Mouse (Mus musculus): ENCODE measurements at regions not wholly inside any gene's neighbourhood (a gene's known extent, or its start where the extent isn't known, plus 50 kb on each side); places are given as distances from the start of the nearest gene placed in this dataset.

DNA sequence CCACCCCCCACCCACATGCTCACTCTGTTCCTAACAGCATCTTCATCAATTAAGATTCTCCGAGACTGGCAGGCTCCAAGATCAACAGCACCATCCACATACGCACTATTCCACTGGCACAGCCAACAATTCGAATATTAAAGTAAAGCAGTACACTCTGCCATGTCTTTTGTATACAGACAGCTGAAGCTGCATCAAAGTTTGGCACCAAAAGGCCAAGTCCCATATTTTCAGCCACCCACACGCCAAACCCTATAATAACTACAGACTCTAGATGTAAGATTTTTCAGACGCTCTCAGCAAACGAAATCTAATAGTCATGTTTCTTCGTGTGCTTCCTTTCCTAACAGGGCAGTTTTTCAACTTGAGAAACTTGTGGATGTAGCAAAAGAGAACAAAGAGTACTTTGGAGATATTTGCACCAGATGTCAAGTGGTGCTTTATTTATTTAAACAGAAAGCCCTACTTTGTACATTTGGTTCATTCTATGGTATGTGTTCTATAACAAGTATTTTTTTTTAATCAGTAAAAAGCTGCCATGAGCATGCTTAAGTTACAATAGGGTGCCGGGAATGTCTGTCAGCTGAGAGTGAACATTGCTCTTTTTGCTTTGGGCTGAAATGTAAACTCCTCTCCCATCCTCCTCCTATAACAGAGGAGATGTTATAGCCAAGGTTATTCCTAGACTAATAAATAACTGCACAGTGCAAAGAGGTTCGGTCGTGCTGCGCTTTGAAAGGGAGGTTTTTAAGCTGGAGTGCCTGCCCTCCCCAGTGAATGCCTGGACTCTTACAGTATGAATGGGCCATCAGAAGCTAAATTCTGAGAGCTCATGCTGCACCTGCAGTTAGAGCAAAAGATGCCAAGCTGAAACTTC, 686.9 kb downstream of the 1700064H15Rik start:
- DNase-seq = no peak

DNA sequence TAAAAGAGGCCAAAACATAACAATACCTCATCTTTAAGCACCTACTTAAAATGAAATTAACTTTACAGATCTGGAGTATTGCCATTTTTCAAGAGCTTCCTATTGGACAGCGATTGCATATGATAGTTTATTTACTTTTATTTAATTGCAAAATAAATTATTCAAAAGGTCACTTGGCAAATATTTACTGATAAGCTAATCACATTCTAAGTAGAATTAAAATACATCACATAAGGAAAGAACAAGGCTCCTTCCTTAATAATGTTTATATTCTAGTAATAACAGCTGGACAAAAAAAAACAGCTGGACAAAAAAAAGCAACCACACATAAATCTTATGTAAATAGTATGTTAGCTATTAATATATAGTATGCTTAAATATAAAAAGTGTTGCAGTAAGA, 668.1 kb downstream of the 1700064H15Rik start:
- no peak for DNase-seq

DNA sequence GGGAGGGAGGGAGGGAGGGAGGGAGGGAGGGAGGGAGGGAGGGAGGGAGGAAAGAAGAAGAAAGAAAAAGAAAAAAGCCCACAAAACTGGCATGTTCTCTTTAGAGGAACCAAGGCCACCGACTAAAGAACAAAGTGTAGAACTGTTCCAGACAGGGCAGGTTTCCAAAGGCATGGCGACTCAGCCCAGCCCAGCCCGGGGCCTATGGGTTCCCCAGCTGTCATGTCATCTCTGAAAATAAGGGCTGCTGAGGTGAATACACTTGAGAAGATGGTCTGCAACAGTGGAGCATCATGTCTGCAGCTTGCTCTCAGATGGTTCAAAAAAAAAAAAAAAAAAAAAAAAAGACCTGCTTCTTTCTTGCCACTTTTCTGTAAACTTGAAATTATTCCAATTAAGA, 639.8 kb downstream of the 1700064H15Rik start:
- DNase-seq = no peak

DNA sequence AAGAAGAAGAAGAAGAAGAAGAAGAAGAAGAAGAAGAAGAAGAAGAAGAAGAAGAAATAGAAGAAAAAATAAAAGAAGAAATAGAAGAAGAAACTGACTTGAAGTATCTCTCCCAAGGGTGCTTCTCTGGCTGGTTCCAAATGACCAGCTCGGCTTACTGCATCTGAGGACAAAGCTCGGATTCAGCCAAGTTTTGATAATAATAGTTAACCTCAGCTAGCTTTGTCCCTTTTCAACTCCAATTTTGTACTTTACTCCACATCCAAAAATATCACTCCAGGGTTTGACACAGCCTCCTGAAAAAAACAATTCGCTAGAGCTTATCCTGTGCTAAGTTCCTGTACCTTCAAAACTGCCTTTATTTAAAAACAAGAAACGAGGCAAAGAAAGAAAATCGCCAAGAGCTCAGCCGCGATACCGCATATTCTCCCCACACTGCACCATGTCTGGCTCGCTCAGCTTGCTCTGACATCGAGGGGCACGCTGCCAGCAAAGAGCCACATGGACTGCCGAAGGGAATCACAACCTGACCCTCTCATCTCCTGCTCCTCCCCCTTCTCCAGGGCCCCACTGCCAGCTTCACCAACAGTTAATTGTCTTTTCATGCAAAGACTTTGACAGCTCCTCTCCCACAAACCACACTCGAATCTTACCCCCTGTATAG, 638.8 kb downstream of the 1700064H15Rik start:
- no peak for DNase-seq

DNA sequence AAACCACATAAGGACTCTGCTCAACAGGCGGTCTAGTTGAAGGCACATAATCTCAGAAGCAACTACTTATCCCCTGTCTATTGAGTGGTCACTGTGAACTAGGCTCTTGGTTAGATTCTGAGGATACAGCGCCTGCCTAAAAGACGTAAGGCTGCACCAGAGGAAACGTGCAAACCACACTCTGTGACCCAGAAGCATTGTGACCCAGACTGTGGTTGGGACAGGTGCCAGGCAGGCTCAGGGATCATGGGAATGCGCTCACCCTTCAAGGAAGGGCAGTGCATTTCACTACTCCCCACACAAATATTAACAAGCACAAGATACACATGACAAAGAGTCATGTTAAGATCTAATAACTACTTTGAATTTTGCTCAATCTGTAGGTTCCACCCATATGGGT, 628.3 kb downstream of the 1700064H15Rik start:
- no peak for DNase-seq

DNA sequence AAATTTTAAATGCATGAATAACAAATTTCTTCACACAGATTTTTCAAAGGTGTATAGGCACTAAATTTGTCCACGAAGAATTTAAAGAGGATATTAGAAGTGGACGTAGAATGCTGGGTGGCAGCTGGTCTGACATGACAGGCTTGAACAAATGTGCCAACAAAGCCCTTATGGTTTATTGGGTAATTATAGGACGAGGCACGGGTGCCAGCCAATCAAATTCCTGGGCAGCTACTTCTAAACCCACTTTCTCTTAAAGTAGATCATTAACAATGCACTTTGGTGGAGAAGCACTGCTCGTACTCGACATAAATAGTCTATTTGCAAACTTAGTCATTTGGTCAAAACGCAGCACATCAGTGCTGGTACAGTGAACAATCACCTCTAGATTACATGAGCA, 626.4 kb downstream of the 1700064H15Rik start:
- no peak for DNase-seq

DNA sequence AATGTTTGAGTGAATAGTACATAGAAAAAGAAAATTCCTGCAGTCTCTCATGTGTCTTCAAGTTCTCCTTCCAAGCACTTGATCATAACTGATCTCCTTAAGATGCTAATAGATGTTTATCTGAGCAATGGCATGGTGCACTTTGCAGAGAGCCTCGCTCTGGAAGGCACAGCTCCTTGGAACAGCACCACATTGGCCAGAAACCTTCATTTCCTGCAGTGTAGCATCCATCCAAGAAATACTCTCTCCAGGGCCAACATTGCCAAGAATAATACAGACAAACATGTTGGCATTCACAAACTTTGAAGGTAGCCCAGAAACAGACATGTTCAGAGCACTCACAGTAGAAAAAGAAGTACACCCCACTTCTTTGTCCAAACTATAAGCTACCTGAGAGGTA, 623.7 kb downstream of the 1700064H15Rik start:
- no peak for DNase-seq

DNA sequence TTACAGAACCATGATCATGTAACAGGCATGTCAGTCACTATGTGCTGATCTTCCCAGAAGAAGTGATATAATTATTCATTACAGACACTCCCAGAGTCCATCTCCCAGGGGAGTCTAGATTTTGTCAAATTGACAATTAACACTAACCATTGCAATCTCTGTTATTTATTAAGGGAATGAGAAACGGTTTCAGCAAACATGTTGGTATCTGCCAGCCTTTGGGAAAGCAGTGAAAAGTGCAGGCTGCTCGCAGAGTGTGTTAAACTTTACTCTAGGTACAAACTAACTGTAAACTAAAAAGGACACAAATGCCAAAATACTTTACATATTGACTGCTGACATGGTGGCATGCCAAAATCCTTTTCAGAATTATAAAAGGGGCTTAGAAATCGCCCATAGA, 583.9 kb downstream of the 1700064H15Rik start:
- no peak for DNase-seq

DNA sequence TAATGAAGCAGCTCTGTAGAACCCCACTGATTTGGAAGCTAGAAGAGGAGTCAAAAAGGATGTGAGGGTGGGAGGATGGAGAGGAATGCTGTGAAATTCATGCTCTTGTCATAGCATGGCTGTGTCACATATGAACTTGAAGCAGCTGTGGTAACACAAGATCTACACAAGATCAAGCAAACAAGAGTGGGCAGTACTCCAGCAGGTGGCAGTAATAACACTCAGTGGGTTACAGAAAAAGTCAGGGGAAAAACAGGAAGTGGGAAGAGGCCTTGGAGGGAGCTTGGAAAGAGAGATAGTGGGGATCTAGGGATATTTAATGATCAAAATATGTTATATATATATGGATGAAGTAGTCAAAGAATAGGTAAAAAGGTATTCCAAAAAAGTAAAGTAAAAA, 582.5 kb downstream of the 1700064H15Rik start:
- DNase-seq = no peak

DNA sequence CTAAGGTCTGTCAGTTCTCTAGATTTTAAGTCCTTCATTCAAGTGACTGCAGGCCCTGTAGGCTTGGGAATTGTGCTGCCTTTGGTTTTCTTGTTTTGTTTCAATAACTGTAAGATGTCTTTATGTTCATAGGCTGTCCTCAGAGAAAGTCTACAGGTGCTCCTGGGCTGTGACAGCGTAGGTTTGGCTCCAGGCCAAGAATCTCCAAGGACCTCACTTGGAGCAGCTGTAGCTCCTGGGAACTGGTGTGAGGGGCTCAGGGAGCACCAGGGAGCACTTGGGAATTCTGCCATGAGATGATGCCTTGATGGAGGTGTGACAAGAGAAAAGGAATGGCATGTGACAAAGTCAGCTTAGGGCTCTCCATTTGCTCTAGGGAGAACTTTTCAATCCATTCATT, 581.9 kb downstream of the 1700064H15Rik start:
- no peak for DNase-seq

DNA sequence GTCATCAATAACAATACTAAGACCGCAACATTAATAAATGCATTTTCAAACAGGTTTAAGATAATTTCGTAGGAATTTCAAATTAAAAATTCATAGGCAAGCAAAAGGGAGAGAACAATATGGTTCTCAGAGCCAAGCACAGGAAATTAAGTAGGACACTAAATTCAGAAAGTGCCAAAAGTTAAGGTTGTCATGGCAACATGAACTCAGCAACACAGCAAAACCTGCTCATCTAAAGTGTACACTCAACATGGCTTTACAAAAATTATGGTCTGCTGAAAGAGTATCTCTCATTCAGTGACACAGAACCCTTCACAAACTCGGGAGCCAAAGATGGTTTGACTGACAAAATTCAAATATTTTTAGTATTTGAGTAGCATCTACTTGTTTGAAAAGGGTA, 572.5 kb downstream of the 1700064H15Rik start:
- no peak for DNase-seq

DNA sequence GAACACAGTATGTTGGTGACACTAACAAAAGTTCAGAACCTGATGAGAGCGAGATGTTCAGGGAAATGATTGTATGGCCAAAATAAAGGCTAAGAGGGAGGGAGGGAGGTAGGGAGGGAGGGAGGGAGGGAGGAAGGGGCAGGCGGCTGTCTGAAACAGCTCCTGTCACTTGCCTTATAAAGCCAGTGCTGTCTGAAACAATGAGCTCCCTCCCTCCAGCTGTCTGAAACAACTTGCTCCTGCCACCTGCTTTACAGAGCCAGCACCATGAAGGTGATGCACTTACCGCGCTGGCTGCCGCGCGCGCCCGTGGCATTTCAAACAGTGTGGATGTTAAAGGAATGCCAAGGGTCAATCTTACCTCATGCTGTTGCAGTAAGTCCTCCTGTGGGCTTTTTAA, 571.9 kb downstream of the 1700064H15Rik start:
- no peak for DNase-seq

DNA sequence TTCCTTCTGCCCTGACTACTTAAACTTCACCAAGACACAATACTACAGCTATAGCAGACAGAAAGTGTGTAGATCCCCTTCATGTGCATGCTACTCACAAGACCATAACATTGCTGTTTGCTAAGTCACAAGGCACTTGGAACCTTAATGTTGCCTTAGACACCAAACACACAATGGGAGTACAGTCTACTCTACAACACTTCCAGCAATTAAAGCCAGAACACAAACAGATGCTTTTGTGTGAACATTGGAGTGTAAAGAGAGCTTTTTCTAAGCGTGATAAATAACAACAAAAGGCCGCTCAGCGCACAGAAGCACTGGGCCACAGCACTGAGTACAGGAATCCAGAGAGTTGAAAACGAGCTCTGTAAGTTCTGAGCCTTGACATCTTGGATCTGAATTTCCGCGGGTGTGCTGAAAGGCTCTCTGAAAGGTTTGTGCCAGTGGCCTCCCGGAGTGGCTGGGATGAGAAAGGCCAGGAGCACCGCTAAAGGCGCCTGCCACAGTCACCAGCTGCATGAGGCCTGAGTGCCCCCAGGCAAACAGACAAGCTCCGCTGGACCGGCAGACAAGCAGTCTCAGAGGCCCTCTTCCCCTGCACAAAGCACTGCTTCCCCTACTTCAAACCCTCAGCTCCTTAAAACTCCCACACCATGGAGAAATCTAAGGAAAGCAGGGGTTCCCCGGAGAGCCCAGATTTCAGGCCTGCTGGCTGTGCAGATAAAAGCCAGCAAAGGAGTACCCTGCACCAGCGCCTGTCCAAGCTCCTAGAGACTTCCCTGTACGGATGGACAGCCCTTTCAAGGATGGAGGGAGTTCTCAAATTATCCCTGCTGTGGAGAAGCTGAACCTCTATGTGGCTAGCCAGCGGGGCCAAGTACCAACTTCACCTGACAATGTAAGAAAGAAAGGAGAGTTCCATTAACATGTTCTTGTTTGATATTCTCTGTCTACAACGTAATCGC, 568.3 kb downstream of the 1700064H15Rik start:
- no peak for DNase-seq

DNA sequence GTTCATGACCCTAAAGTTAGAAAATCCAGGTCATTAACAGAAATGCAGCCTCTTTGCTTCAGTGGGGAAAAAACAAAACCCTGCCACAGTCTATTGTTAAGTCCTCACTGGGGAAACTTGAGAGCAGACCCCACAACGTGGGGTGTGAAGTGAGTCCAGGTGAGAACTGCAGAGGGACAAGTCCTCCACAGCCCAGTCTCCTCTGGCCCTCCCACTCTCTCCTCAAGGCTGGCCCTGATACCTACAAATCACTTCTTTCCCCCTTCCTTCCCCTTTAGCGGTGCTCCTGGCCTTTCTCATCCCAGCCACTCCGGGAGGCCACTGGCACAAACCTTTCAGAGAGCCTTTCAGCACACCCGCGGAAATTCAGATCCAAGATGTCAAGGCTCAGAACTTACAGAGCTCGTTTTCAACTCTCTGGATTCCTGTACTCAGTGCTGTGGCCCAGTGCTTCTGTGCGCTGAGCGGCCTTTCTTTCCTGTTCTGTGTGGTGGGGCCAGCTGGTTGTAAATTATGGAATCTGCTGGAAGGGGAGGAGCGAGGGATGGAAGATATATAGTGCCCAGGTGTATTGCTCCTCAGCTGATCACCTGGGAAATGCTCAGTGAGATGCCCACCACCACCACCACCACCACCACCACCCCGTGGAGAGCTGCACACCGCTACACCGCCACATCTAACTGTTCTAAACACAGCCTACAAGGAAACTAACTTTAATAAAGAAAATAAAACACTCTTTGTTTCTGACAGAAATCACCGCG, 566.8 kb downstream of the 1700064H15Rik start:
- no peak for DNase-seq

DNA sequence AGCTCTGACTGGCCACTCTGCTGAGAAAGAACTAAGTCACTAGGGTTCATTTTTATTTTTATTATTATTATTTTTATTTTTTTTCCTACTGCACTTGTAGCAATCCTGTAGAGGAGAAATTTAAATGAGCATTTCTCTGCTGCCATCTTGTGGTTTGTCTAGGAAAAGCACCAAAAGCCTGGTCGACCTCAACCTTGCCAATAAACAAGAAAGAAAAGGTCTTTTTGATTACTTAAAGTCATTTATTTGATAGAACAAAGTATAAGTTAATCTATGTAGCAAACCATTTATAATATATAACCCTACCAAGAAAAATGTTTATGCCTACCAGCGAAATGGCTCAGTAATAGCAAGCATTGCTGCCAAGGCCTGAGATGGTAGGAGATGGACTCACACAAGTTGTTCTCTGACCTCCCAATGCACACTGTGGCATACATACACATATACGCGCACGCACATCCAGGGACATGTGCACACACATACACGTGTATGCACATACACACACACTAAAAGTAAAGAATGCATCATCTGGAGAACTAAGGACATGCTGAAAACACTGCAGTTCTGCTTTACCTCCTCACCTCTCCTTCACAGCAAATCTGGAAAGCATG, 566.1 kb downstream of the 1700064H15Rik start:
- DNase-seq = peak; percentile 8

DNA sequence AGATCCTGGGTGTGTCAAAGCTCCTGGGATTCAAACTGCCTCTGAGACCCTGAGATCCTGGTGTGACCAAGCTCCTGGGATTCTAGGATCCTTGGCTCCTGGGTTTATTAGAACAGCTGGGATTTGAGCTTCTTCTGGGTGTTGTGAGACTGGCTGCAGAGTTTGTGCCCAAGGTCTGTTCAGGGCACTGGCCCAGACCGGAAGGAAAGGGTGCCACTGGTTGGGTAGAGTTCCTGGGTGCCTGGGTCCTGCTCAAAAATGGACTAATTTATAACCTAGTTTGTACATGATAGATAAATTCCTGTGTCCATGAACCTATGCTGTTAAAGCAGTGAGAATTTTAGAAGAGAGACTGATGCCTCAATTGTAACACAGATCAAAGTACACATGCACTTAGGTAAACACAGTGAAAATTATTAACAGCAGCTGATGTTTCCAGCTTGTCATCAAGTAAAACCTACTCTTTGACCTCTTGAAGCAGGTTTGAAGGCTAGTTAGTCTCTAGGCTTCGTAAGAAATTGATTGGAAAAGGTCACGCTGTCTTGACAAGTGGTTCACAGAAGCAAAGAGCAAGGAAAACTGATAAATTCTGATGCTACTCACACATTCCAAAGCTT, 561.2 kb downstream of the 1700064H15Rik start:
- DNase-seq = no peak
